Mouse (Mus musculus) CH12.LX (cell line): ENCODE results near the gene Map3k6. TPM values are rescaled to one million over a fixed set of nuclear protein-coding genes. Genes with fewer than 3 reads are reported as not detected.

Experiments used
- DNase-seq: peaks from one replicate; pipeline ENCODE4 v3.0.0-alpha.2; 2013; ENCODE audit errors: extremely low read depth
- H3K27ac ChIP-seq: 2 replicates; pipeline ENCODE4 v1.5.1; 2012; ENCODE audit warnings: low read depth, mild to moderate bottlenecking, control low read depth, moderate library complexity; ENCODE audit not compliant: insufficient read depth
- H3K27me3 ChIP-seq: replicated peaks from 2 replicates; pipeline ENCODE3; 2012; ENCODE audit warnings: inconsistent platforms
- H3K36me3 ChIP-seq, 2 experiments: replicated peaks in 1 of 2; 2 replicates each; pipeline versions ENCODE3 to v1.6.1; 2012; ENCODE audit warnings: inconsistent platforms in 1 of 2, low read length in 1 of 2, mild to moderate bottlenecking in 1 of 2, mixed read lengths in 1 of 2, moderate library complexity in 1 of 2; ENCODE audit not compliant: control insufficient read depth in 1 of 2, insufficient read depth in 1 of 2
- H3K4me1 ChIP-seq, 2 experiments: 2 replicates each; pipeline ENCODE4 v1.6.1; 2012; ENCODE audit warnings: inconsistent platforms in 1 of 2, moderate library complexity in 1 of 2; ENCODE audit not compliant: insufficient read depth in 2 of 2, control insufficient read depth in 1 of 2
- H3K4me2 ChIP-seq: 2 replicates; pipeline ENCODE4 v1.6.1; 2012; ENCODE audit warnings: low read depth, mild to moderate bottlenecking, control low read depth; ENCODE audit not compliant: poor library complexity, insufficient read depth, severe bottlenecking
- H3K4me3 ChIP-seq, 3 experiments: fragments of 150-350 bp in 1 of 3; sonication (generic) in 1 of 3; replicated peaks in 1 of 3; 2 replicates each; pipeline versions ENCODE3 to v1.5.1; 2011 to 2012; ENCODE audit warnings: low read depth in 2 of 3, low read length in 2 of 3, mild to moderate bottlenecking in 2 of 3, moderate library complexity in 2 of 3, control low read depth in 1 of 3, improper control_type of control experiment in 1 of 3, inconsistent platforms in 1 of 3, mixed read lengths in 1 of 3; ENCODE audit not compliant: poor library complexity in 1 of 3
- H3K79me2 ChIP-seq: replicated peaks from 2 replicates; pipeline ENCODE4 v1.6.1; 2012; ENCODE audit warnings: mild to moderate bottlenecking, moderate library complexity; ENCODE audit not compliant: control insufficient read depth, poor library complexity, insufficient read depth, severe bottlenecking; ENCODE audit errors: extremely low read depth
- H3K9ac ChIP-seq: 2 replicates; pipeline ENCODE4 v1.6.1; 2012; ENCODE audit warnings: low read depth, mild to moderate bottlenecking, control low read depth, moderate library complexity; ENCODE audit not compliant: insufficient read depth
- H3K9me3 ChIP-seq: replicated peaks from 2 replicates; pipeline ENCODE3; 2012; ENCODE audit warnings: low read length, inconsistent platforms, mixed read lengths
- CHD1 ChIP-seq: IDR thresholded peaks from 2 replicates; pipeline ENCODE4 v1.6.1; 2012; ENCODE audit warnings: low read depth, low read length, improper control_type of control experiment, inconsistent platforms
- CHD2 ChIP-seq: IDR thresholded peaks from 2 replicates; pipeline ENCODE4 v1.6.1; 2011; ENCODE audit warnings: low read length, improper control_type of control experiment
- E2F4 ChIP-seq: IDR thresholded peaks from 2 replicates; pipeline ENCODE4 v1.6.1; 2011; ENCODE audit warnings: low read depth, low read length, improper control_type of control experiment; ENCODE audit not compliant: insufficient replicate concordance
- ELF1 ChIP-seq: IDR thresholded peaks from 2 replicates; pipeline ENCODE4 v1.6.1; 2014; ENCODE audit warnings: low read depth, mild to moderate bottlenecking, inconsistent platforms, low read length, improper control_type of control experiment
- ETS1 ChIP-seq: conservative IDR thresholded peaks from 2 replicates; pipeline ENCODE4 v1.6.1; 2012; ENCODE audit warnings: low read depth, mild to moderate bottlenecking, inconsistent platforms, low read length, improper control_type of control experiment, moderate library complexity
- HCFC1 ChIP-seq: IDR thresholded peaks from 2 replicates; pipeline ENCODE4 v1.6.1; 2012; ENCODE audit warnings: low read depth, mild to moderate bottlenecking, inconsistent platforms, low read length, improper control_type of control experiment
- IRF4 ChIP-seq: IDR thresholded peaks from 2 replicates; pipeline ENCODE4 v1.6.1; 2014; ENCODE audit warnings: low read depth, mild to moderate bottlenecking, inconsistent platforms, low read length, improper control_type of control experiment
- JUN ChIP-seq: IDR thresholded peaks from 2 replicates; pipeline ENCODE4 v1.6.1; 2011; ENCODE audit warnings: low read depth, mild to moderate bottlenecking, low read length, improper control_type of control experiment, moderate library complexity; ENCODE audit not compliant: insufficient read depth
- MAX ChIP-seq: IDR thresholded peaks from 2 replicates; pipeline ENCODE4 v1.6.1; 2011; ENCODE audit warnings: low read length, improper control_type of control experiment
- MXI1 ChIP-seq: IDR thresholded peaks from 2 replicates; pipeline ENCODE4 v1.6.1; 2011; ENCODE audit warnings: mild to moderate bottlenecking, low read depth, low read length, improper control_type of control experiment
- MYC ChIP-seq: IDR thresholded peaks from 2 replicates; pipeline ENCODE4 v1.6.1; 2011; ENCODE audit warnings: low read depth, mild to moderate bottlenecking, improper control_type of control experiment, low read length
- PAX5 ChIP-seq: IDR thresholded peaks from 2 replicates; pipeline ENCODE4 v1.6.1; 2012; ENCODE audit warnings: low read length, inconsistent platforms, mixed read lengths
- POLR2AphosphoS2 ChIP-seq: IDR thresholded peaks from 2 replicates; pipeline ENCODE4 v1.6.1; 2011; ENCODE audit warnings: low read depth, low read length, improper control_type of control experiment
- SMC3 ChIP-seq: IDR thresholded peaks from 2 replicates; pipeline ENCODE4 v1.6.1; 2011; ENCODE audit warnings: low read depth, low read length, improper control_type of control experiment
- TCF12 ChIP-seq: IDR thresholded peaks from 2 replicates; pipeline ENCODE4 v1.6.1; 2014; ENCODE audit warnings: low read depth, mild to moderate bottlenecking, inconsistent platforms, low read length, improper control_type of control experiment
- UBTF ChIP-seq: IDR thresholded peaks from 2 replicates; pipeline ENCODE4 v1.6.1; 2012; ENCODE audit warnings: low read depth, mild to moderate bottlenecking, inconsistent platforms, low read length, improper control_type of control experiment, moderate library complexity
- ZKSCAN1 ChIP-seq: IDR thresholded peaks from 2 replicates; pipeline ENCODE4 v1.6.1; 2012; ENCODE audit warnings: low read depth, inconsistent platforms, low read length, improper control_type of control experiment, borderline replicate concordance
- ZMIZ1 ChIP-seq: IDR thresholded peaks from 2 replicates; pipeline ENCODE4 v1.6.1; 2012; ENCODE audit warnings: low read depth, mild to moderate bottlenecking, inconsistent platforms, low read length, improper control_type of control experiment
- dilution Hi-C: fragments of 300-500 bp; cut with MboI; formaldehyde crosslinking; loops from 2 replicates; pipeline ENCODE4 v1.14.3; 2020; ENCODE audit warnings: low sequenced_read_pairs; ENCODE audit not compliant: extremely low pct_unique_long_range_greater_than_20kb, extremely low pct_ligation_motif_present
- in situ Hi-C: fragments of 300-500 bp; cut with MboI; formaldehyde crosslinking; loops from 3 replicates; pipeline ENCODE4 v1.14.3; 2019; ENCODE audit warnings: low sequenced_read_pairs, low pct_ligation_motif_present, low pct_unique_long_range_greater_than_20kb, mixed read lengths
- polyA plus RNA-seq: library from polyadenylated mRNA; unstranded; fragments of >175 nt; gene quantifications from 2 replicates; pipeline ENCODE4 v1.2.1, GENCODE M21; 2012; ENCODE audit warnings: low read depth; ENCODE audit not compliant: insufficient read length
- total RNA-seq, 2 experiments: library from RNA; depleted of rRNA; stranded (reverse); fragments of 300-350 nt in 1 of 2; fragments of >200 nt in 1 of 2; gene quantifications; 2 replicates each; pipeline ENCODE4 v1.2.3; 2012 to 2014

Gene Map3k6
- total and polyA plus RNA-seq, 3 experiments = 0.21 TPM; not detected in 2

DNA sequence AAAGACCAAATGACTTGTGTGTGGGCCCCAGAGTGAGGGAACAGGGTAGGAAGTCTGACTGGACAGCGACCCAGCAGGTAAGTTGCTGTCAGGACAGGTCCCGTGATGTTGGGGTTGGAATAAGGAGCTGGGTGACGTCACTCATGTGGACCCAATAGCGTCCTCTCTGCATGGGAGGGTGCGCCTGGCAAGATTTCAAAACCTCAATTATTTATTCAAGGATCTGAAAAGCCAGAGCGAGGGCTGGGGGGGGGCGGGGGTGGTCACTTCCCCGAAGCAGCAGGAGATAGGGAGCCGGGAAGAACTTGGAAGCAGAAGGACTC lies 27.4 kb upstream of the Map3k6 start:
- no peaks in the 10 kb centered on the region for H3K9me3 ChIP-seq
- no peak for TF ChIP-seq CHD2
- no peak for TF ChIP-seq ZKSCAN1
- TF ChIP-seq ZMIZ1 = no peak
- TF ChIP-seq, all 38 proteins: peak for 0
- Histone ChIP-seq H3K4me3 (no peak overlapping the region), H3K27ac (no peak overlapping the region), H3K4me1 (peaks cover 14 to 24% of the 10 kb centered on the region in 2 experiments), H3K79me2 (no peaks in the 10 kb centered on the region), H3K4me2 (no peak overlapping the region), H3K27me3 (peaks cover 46% of the 10 kb centered on the region), H3K9ac (no peak overlapping the region), H3K36me3 (no peaks in the 10 kb centered on the region)
- dilution Hi-C loops = no loop called here
- in situ Hi-C loops = loop anchor here (5.0 kb wide), 1 partner anchor 89 kb away; no protein-coding TSS in a partner anchor
- no peak for DNase-seq

DNA sequence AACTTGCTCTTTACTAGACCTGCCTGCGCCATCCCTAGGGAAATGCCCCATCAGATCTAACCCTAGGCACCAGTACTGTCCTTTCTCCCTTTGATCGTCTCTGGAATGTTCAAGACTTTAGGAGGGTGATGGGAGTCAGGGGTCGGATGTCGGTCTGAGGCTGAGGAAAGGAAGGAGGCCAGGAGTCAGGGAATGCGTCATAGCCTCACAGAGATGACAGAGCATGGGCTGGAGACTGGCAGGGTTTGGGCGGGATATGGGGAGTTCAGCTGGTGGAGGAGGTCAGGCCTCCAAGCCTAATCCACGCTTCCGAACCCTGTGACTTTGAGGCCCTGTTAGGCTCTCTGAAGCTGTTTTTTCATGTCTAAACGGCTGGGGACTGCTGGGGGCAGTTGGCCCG lies 27.0 kb upstream of the Map3k6 start:
- Histone ChIP-seq H3K36me3 (no peaks in the 10 kb centered on the region), H3K4me1 (peaks cover 14 to 28% of the 10 kb centered on the region in 2 experiments), H3K79me2 (no peaks in the 10 kb centered on the region), H3K4me2 (no peak overlapping the region), H3K9ac (no peak overlapping the region), H3K9me3 (no peaks in the 10 kb centered on the region), H3K27me3 (peaks cover 46% of the 10 kb centered on the region), H3K27ac (no peak overlapping the region), H3K4me3 (no peak overlapping the region)
- in situ Hi-C loops (loop anchor here (5.0 kb wide), 1 partner anchor 89 kb away; no protein-coding TSS in a partner anchor), dilution Hi-C loops (no loop called here)
- TF ChIP-seq ZMIZ1 (no peak), PAX5 (no peak), SMC3 (no peak), CHD2 (no peak), IRF4 (no peak), MYC (no peak), ZKSCAN1 (no peak), CHD1 (no peak), POLR2AphosphoS2 (no peak), UBTF (no peak), ETS1 (no peak), TCF12 (no peak), ELF1 (no peak), HCFC1 (no peak), E2F4 (no peak), MAX (no peak), MXI1 (no peak), JUN (no peak)
- no peak for DNase-seq
